Mouse (Mus musculus) E14TG2a.4 (cell line): Measurements from ENCODE around the gene Osbpl6.

ENCODE experiments used
- CTCF ChIP-seq: conservative IDR thresholded peaks from 2 replicates; pipeline ENCODE4 v1.5.1; 2014; ENCODE audit warnings: low read length
- POU5F1 ChIP-seq: IDR thresholded peaks from 2 replicates; pipeline ENCODE4 v1.6.1; 2014; ENCODE audit warnings: low read length, borderline replicate concordance

DNA sequence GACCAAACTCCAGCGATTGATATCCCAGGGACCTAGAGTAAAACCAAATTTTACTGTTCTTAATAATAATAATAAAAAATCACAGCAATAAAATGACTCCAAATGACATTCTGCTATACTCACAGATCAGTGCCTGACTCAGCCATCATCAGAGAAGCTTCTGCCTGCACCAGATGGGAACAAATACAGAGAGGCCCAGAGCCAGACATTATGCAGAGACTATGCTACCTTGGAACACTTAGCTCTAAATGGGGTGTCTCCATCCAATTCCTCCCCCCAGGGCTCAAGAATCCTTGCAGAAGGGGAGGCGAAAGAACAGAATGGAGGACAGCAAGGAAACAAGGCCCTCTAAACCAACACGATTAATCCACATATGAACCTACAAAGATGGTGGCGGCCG lies 60.4 kb downstream of the Osbpl6 start:
- TF ChIP-seq CTCF (no peak), POU5F1 (no peak)
